Mouse (Mus musculus): Measurements from ENCODE around the gene Adcy7. TPM values are rescaled to one million over a fixed set of nuclear protein-coding genes. Genes with fewer than 3 reads are reported as not detected.

Adcy7 gene
- polyA plus RNA-seq, 1 experiment from 2014 or later = 2.2 TPM

DNA sequence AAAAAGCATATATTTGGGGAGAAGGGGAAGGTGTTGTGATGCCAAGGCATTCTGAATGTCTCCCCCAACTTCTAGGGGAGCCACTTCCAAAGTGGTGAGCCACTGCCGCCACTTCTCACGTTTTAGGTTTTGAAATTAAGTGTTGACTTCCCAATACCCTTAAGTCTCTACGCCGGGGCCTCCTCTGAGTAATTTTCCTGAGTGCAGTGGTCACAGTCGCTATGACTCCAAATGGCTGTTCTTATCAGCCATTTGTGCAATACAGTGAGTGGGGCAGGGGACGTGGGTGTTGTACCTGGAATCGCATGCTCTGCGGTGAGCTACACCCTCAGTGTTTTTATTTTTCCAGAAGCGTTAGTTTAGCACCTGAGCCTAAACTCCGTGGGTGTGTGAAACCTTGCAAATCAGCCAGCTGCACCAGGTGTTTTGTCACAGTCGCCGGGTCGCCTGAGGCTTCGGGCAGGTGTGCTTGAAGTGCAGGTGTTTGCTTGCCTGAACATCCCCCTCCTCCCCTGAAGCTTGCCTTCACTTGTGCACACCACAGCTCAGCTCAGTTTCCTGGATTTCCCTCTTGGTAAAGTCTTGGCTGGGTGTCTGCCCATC lies 5.3 kb upstream of the Adcy7 start:
- Histone ChIP-seq H3K27me3 (ENCODE audit: control insufficient read depth, insufficient read depth, low read length) (no peaks in the 10 kb centered on the region), H3K9me3 (ENCODE audit: control insufficient read depth, low read length) (no peaks in the 10 kb centered on the region), H3K4me1 (ENCODE audit: control insufficient read depth, insufficient read depth, low read length) (no peaks in the 10 kb centered on the region), H3K36me3 (ENCODE audit: control insufficient read depth, insufficient read depth, low read length) (no peaks in the 10 kb centered on the region), H3K27ac (ENCODE audit: low read depth, low read length) (no peak overlapping the region), H3K4me2 (ENCODE audit: low read depth, low read length) (no peak overlapping the region), H3K4me3 (ENCODE audit: low read depth, low read length) (no peak overlapping the region), H3K9ac (replicated peaks; ENCODE audit: low read depth, low read length) (no peak overlapping the region)
- WGBS = 90% methylated on average over 14 of the region's 14 CpGs
- ATAC-seq (ENCODE audit: low read depth) = no peak

DNA sequence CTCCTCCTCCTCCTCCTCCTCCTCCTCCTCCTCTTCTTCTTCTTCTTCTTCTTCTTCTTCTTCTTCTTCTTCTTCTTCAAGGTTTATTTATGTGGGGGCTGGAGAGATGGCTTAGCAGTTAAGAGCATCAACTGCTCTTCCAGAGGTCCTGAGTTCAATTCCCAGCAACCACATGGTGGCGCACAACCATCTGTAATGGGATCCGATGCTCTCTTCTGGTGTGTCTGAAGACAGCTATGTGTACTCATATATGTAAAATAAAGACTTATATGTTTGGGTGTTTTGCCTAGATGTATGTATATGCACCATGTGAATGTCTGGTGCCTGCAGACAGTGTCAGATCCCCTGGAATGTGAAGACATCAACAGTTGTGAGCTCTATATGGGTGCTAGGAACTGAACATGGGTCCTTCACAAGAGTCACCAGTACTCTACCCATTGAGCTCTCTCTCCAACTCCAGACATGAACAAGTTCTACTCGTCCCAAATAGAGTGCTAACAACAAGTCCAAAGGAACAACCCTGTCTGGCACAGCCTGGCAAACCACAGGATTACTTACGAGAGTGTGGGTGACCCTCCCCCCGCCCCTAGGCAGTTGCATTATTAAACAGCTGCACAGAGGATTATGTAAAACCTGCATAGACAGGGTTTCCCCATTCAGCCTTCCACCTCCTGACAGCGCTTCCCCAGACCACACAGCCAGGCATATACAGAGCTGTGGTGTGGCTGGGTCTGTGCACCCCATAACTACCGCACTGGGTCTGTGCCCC lies 2.9 kb upstream of the Adcy7 start:
- Histone ChIP-seq H3K27me3 (ENCODE audit: control insufficient read depth, insufficient read depth, low read length) (0 out of 2 replicates have a peak, but pooled peaks cover 3% of the 10 kb centered on the region), H3K4me2 (ENCODE audit: low read depth, low read length) (no peak overlapping the region), H3K36me3 (ENCODE audit: control insufficient read depth, insufficient read depth, low read length) (no peaks in the 10 kb centered on the region), H3K9ac (replicated peaks; ENCODE audit: low read depth, low read length) (no peak overlapping the region), H3K4me3 (ENCODE audit: low read depth, low read length) (no peak overlapping the region), H3K27ac (ENCODE audit: low read depth, low read length) (no peak overlapping the region), H3K9me3 (ENCODE audit: control insufficient read depth, low read length) (no peaks in the 10 kb centered on the region), H3K4me1 (ENCODE audit: control insufficient read depth, insufficient read depth, low read length) (peaks cover 8% of the 10 kb centered on the region; the same call in 1 of the 2 replicates)
- WGBS = 70% methylated on average over 7 of the region's 7 CpGs
- ATAC-seq (ENCODE audit: low read depth) = no peak

DNA sequence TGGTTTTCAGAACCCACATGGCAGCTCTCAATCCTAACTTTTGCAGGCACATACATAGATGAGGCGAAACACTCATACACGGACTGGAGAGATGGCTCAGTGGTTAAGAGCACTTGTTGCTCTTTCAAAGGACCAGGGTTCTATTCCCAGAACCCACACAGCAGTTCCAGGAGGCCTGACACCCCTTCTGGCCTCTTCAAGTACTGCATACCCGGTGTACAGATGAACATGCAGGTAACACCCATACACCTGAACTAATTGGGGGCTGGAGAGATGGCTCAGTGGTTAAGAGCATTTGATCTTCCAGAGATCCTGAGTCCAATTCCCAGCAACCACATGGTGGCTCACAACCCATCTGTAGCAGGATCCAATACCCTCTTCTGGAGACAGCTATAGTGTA lies 2.1 kb upstream of the Adcy7 start:
- Histone ChIP-seq H3K9ac (replicated peaks; ENCODE audit: low read depth, low read length) (no peak overlapping the region), H3K4me3 (ENCODE audit: low read depth, low read length) (no peak overlapping the region), H3K4me2 (ENCODE audit: low read depth, low read length) (no peak overlapping the region), H3K4me1 (ENCODE audit: control insufficient read depth, insufficient read depth, low read length) (peaks cover 8% of the 10 kb centered on the region; the same call in 1 of the 2 replicates), H3K27ac (ENCODE audit: low read depth, low read length) (no peak overlapping the region), H3K36me3 (ENCODE audit: control insufficient read depth, insufficient read depth, low read length) (no peaks in the 10 kb centered on the region), H3K9me3 (ENCODE audit: control insufficient read depth, low read length) (no peaks in the 10 kb centered on the region), H3K27me3 (ENCODE audit: control insufficient read depth, insufficient read depth, low read length) (0 out of 2 replicates have a peak, but pooled peaks cover 3% of the 10 kb centered on the region)
- ATAC-seq (ENCODE audit: low read depth) = no peak
- 75% methylated on average over 3 of the region's 3 CpGs for WGBS

DNA sequence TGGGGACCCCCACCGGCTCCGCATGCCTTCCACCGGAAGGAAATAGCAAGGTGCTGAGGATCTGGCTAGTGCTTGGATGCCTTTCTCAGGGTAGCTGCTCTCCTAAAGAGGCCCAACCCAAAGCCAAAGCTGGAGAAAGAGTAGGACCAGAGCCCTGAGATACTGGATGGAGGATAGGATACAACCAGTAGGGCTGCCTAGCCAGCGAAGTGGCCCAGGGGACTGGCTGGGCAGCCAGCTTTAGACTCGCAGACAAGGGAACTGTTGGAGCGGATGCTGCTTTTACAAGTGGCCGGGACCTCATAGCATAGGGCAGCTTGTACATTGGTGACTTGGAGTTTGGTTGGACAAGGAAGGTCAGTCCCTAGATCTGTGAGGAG lies 838 bp downstream of the Adcy7 start:
- 68% methylated on average over 7 of the region's 7 CpGs for WGBS
- Histone ChIP-seq H3K27ac (ENCODE audit: low read depth, low read length) (no peak overlapping the region), H3K36me3 (ENCODE audit: control insufficient read depth, insufficient read depth, low read length) (no peaks in the 10 kb centered on the region), H3K9me3 (ENCODE audit: control insufficient read depth, low read length) (no peaks in the 10 kb centered on the region), H3K4me3 (ENCODE audit: low read depth, low read length) (peak overlapping the region; percentile 42; the same call in 1 of the 2 replicates), H3K4me2 (ENCODE audit: low read depth, low read length) (peak overlapping the region; percentile 96; the same call in 1 of the 2 replicates), H3K27me3 (ENCODE audit: control insufficient read depth, insufficient read depth, low read length) (0 out of 2 replicates have a peak, but pooled peaks cover 3% of the 10 kb centered on the region), H3K9ac (replicated peaks; ENCODE audit: low read depth, low read length) (peak overlapping the region; percentile 54; the same call in 1 of the 2 replicates), H3K4me1 (ENCODE audit: control insufficient read depth, insufficient read depth, low read length) (peaks cover 8% of the 10 kb centered on the region; the same call in 1 of the 2 replicates)
- ATAC-seq (ENCODE audit: low read depth) = no peak

DNA sequence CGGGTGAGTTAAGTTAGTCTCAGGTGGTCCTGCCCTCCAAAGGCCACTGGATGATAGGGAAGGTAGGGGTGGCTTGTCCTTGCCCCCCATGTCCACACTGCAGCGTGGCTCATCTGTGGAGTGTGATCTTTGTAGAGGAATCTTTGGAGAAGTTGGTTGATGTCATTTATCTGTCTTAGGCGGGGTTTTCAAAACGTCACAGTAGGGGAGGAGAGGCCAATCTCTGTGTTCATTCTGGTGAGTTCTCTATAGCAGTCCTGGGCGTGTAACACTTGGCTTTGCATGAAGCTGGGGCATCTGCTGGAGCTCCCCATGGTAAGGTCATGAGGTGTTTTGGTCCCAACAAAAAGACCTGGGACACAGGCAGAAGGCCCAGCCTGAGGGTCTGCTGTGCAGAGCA lies 1.9 kb downstream of the Adcy7 start:
- Histone ChIP-seq H3K4me1 (ENCODE audit: control insufficient read depth, insufficient read depth, low read length) (peaks cover 8% of the 10 kb centered on the region; the same call in 1 of the 2 replicates), H3K9ac (replicated peaks; ENCODE audit: low read depth, low read length) (no peak overlapping the region), H3K27ac (ENCODE audit: low read depth, low read length) (no peak overlapping the region), H3K9me3 (ENCODE audit: control insufficient read depth, low read length) (no peaks in the 10 kb centered on the region), H3K27me3 (ENCODE audit: control insufficient read depth, insufficient read depth, low read length) (0 out of 2 replicates have a peak, but pooled peaks cover 3% of the 10 kb centered on the region), H3K4me2 (ENCODE audit: low read depth, low read length) (no peak overlapping the region), H3K4me3 (ENCODE audit: low read depth, low read length) (no peak overlapping the region), H3K36me3 (ENCODE audit: control insufficient read depth, insufficient read depth, low read length) (no peaks in the 10 kb centered on the region)
- ATAC-seq (ENCODE audit: low read depth) = no peak
- WGBS = 84% methylated on average over 5 of the region's 5 CpGs

DNA sequence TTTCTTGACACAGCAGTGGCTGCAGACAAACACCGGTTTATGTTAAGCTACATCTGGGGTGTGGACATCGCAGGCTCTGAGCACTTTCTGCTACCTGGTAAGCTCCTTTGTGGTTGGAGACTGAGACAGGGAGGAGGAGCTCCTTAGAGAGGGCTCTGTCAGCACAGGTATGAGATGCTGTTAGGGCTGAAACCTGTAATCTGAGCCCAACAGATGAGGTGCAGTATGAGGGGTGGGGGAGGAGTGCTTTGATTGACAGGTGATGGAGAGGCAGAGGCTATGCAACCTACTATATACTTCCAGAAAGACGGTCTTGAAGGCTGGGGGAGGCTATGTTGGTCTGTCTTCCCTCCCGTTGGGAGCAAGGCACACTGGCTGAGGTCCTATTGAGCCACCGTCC lies 7.0 kb downstream of the Adcy7 start:
- Histone ChIP-seq H3K27me3 (ENCODE audit: control insufficient read depth, insufficient read depth, low read length) (no peaks in the 10 kb centered on the region), H3K4me3 (ENCODE audit: low read depth, low read length) (no peak overlapping the region), H3K4me1 (ENCODE audit: control insufficient read depth, insufficient read depth, low read length) (no peaks in the 10 kb centered on the region), H3K9me3 (ENCODE audit: control insufficient read depth, low read length) (no peaks in the 10 kb centered on the region), H3K9ac (replicated peaks; ENCODE audit: low read depth, low read length) (no peak overlapping the region), H3K27ac (ENCODE audit: low read depth, low read length) (no peak overlapping the region), H3K36me3 (ENCODE audit: control insufficient read depth, insufficient read depth, low read length) (no peaks in the 10 kb centered on the region), H3K4me2 (ENCODE audit: low read depth, low read length) (no peak overlapping the region)
- no peak for ATAC-seq (ENCODE audit: low read depth)
- 58% methylated on average over 5 of the region's 5 CpGs for WGBS

DNA sequence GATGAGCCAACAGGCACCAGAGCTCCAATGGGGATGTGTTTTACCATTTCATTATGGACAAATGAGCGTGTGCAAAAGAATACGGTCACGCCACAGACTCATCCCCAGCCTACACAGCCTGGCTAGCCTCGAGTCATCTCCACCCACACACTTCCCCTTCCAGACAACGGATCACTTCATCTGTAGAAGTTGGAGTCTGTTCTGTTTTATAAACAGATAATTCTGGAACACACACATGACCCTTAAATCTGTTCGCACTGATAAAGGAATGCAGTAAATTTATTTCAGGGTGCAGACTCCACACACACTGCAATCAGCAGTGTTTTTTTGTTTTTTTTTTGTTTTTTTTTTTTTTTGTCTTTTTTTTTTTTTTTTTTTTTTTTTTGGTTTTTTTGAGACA lies 7.5 kb downstream of the Adcy7 start:
- Histone ChIP-seq H3K4me2 (ENCODE audit: low read depth, low read length) (no peak overlapping the region), H3K4me3 (ENCODE audit: low read depth, low read length) (no peak overlapping the region), H3K27me3 (ENCODE audit: control insufficient read depth, insufficient read depth, low read length) (no peaks in the 10 kb centered on the region), H3K36me3 (ENCODE audit: control insufficient read depth, insufficient read depth, low read length) (no peaks in the 10 kb centered on the region), H3K9ac (replicated peaks; ENCODE audit: low read depth, low read length) (no peak overlapping the region), H3K9me3 (ENCODE audit: control insufficient read depth, low read length) (no peaks in the 10 kb centered on the region), H3K27ac (ENCODE audit: low read depth, low read length) (no peak overlapping the region), H3K4me1 (ENCODE audit: control insufficient read depth, insufficient read depth, low read length) (no peaks in the 10 kb centered on the region)
- WGBS = 89% methylated on average over 6 of the region's 6 CpGs
- ATAC-seq (ENCODE audit: low read depth) = no peak

DNA sequence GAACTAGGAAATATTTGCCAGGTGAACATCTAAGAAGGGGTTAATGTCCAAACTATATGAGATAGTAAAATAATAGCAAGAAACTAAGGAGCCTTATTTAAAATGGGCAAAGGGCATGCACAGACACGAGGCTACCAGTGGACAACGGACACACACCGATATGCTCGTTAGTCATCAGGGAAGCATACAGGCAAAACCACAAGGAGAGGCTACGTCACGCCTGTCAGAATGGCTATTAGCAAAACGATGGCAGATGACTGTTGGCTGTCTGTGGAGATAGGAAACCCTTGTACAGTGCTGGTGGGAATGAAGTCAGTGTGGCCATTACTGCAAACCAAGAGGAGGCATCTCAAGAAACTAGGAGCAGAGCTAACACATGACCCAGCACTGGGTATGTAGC lies 8.7 kb downstream of the Adcy7 start:
- Histone ChIP-seq H3K27me3 (ENCODE audit: control insufficient read depth, insufficient read depth, low read length) (no peaks in the 10 kb centered on the region), H3K4me3 (ENCODE audit: low read depth, low read length) (no peak overlapping the region), H3K9ac (replicated peaks; ENCODE audit: low read depth, low read length) (no peak overlapping the region), H3K27ac (ENCODE audit: low read depth, low read length) (no peak overlapping the region), H3K4me2 (ENCODE audit: low read depth, low read length) (no peak overlapping the region), H3K9me3 (ENCODE audit: control insufficient read depth, low read length) (no peaks in the 10 kb centered on the region), H3K4me1 (ENCODE audit: control insufficient read depth, insufficient read depth, low read length) (no peaks in the 10 kb centered on the region), H3K36me3 (ENCODE audit: control insufficient read depth, insufficient read depth, low read length) (no peaks in the 10 kb centered on the region)
- no peak for ATAC-seq (ENCODE audit: low read depth)
- 88% methylated on average over 7 of the region's 7 CpGs for WGBS

DNA sequence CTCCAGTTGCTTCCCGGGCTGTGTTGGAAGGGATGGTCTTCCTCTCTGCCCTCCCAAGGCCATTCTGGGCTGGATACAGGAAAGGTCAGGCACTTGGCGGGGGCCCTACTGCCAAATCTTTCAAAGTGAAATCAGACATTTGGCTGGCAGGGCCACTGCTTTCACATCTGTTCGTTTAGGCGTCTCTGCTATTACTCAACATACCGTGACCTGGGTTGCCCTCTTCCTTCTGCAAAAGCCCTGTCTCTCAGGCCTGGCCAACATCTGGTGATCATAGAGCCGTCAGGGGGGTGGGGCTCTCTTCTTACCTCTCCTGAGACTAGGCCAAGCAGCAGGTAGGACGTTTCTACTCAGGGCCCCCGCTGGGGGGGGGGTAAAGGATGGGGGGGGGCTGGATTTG lies 10.5 kb downstream of the Adcy7 start:
- H3K27ac ChIP-seq (ENCODE audit: low read depth, low read length) = no peak overlapping the region
- no peaks in the 10 kb centered on the region for H3K9me3 ChIP-seq (ENCODE audit: control insufficient read depth, low read length)
- H3K4me3 ChIP-seq (ENCODE audit: low read depth, low read length) = no peak overlapping the region
- H3K27me3 ChIP-seq (ENCODE audit: control insufficient read depth, insufficient read depth, low read length) = no peaks in the 10 kb centered on the region
- ATAC-seq (ENCODE audit: low read depth) = no peak
- no peaks in the 10 kb centered on the region for H3K36me3 ChIP-seq (ENCODE audit: control insufficient read depth, insufficient read depth, low read length)
- no peaks in the 10 kb centered on the region for H3K4me1 ChIP-seq (ENCODE audit: control insufficient read depth, insufficient read depth, low read length)
- WGBS = 64% methylated on average over 8 of the region's 8 CpGs
- no peak overlapping the region for H3K9ac ChIP-seq (replicated peaks; ENCODE audit: low read depth, low read length)
- H3K4me2 ChIP-seq (ENCODE audit: low read depth, low read length) = no peak overlapping the region
